Mouse (Mus musculus): ENCODE results near the gene Mab21l1.

Mab21l1 gene

GRCm38 (mm10) chr3:55814993-55815625 is 32.8 kb downstream of the Mab21l1 start:
- DNase-seq (ENCODE audit: low read depth), result no peak

GRCm38 (mm10) chr3:55816096-55816495 is 33.8 kb downstream of the Mab21l1 start:
- no peak for DNase-seq (ENCODE audit: low read depth)

- DNase-seq (ENCODE audit: low read depth), result no peak
These were observed 34.5 kb downstream of the Mab21l1 start for GRCm38 (mm10) chr3:55816638-55817375.

GRCm38 (mm10) chr3:55818082-55818481 is 35.8 kb downstream of the Mab21l1 start:
- no peak for DNase-seq (ENCODE audit: low read depth)

GRCm38 (mm10) chr3:55819598-55819997 is 37.3 kb downstream of the Mab21l1 start:
- no peak for DNase-seq (ENCODE audit: low read depth)

- DNase-seq (ENCODE audit: low read depth), result no peak
These were observed 42.6 kb downstream of the Mab21l1 start for GRCm38 (mm10) chr3:55824864-55825263.

GRCm38 (mm10) chr3:55828481-55829256 is 46.4 kb downstream of the Mab21l1 start:
- no peak for DNase-seq (ENCODE audit: low read depth)

GRCm38 (mm10) chr3:55830226-55830625 is 47.9 kb downstream of the Mab21l1 start:
- DNase-seq (ENCODE audit: low read depth), result no peak
